Mouse (Mus musculus): ENCODE data around the gene Mab21l2. TPM values are rescaled to one million over a fixed set of nuclear protein-coding genes. Genes with fewer than 3 reads are reported as not detected.

The Mab21l2 gene
- polyA plus RNA-seq, 1 experiment, result 25.5 TPM

- TF ChIP-seq CTCF (IDR thresholded peaks at IDR 0.05; ENCODE audit: borderline replicate concordance, insufficient read depth, low read length), result no peak
- no peak for TF ChIP-seq POLR2A (IDR thresholded peaks at IDR 0.05; ENCODE audit: low read depth, low read length)
- Histone ChIP-seq H3K4me1 (ENCODE audit: control insufficient read depth, insufficient read depth, low read length) (peaks cover 3% of the 10 kb centered on the region; the same call in 1 of the 2 replicates), H3K4me3 (ENCODE audit: insufficient read depth, low read length) (no peak overlapping the region), H3K27ac (ENCODE audit: insufficient read depth, low read length) (no peak overlapping the region)
These were observed 7.3 kb downstream of the Mab21l2 start for GRCm38 (mm10) chr3:86541074-86541614.

GRCm38 (mm10) chr3:86539555-86540168 lies 8.8 kb downstream of the Mab21l2 start:
- Histone ChIP-seq H3K27ac (ENCODE audit: insufficient read depth, low read length) (peak overlapping the region; percentile 67), H3K4me1 (ENCODE audit: control insufficient read depth, insufficient read depth, low read length) (peaks cover 3% of the 10 kb centered on the region; the same call in 1 of the 2 replicates), H3K4me3 (ENCODE audit: insufficient read depth, low read length) (no peak overlapping the region; the same call in 1 of the 2 replicates)
- TF ChIP-seq CTCF (IDR thresholded peaks at IDR 0.05; ENCODE audit: borderline replicate concordance, insufficient read depth, low read length), result no peak
- no peak for TF ChIP-seq POLR2A (IDR thresholded peaks at IDR 0.05; ENCODE audit: low read depth, low read length)

DNA sequence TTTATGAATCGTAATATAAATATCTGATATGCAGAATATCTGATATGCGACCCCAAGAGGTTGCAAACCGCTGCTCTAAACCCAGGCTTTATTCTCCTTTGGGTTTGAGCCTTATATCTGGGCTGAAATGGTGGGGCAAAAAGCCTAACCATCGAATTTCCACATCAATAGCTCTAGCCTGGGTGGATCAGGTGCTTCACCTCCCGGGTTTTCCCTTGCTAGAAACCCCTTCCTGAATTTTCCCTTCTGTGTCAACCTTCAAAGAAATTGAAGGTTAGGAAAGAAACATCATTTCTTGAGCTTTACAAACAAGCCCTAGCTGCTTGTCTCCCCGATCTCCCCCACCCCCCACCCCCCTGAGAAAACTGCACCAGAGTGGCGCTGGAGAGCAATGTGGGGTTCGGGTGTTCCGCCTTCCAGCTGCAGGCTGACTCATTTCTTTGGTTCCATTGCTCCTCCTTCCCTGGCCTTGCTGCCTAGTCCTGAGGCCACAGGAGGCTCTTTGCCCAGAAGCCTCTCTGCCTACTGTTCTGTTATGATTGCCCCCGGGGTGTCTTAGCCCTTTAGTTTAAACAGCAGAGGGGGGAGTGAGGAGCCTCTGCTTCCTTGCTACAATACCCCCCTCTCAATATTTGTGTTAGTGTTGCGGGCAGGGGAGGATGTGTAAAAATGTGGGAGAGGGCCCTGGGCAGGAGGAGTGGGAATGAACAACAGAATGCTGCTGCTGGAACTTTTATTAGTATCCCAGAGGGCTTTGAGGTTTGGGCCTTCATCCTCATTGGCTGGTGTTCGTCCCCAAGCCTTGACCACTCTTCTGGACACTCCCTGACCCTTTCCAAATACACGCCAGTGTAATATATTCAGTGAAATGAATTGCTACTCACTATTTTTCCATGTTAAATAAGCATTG lies 9.5 kb downstream of the Mab21l2 start:
- H3K4me3 ChIP-seq (ENCODE audit: insufficient read depth, low read length), result no peak overlapping the region
- H3K27ac ChIP-seq (ENCODE audit: insufficient read depth, low read length), result peak overlapping the region; percentile 67
- TF ChIP-seq POLR2A (IDR thresholded peaks at IDR 0.05; ENCODE audit: low read depth, low read length) (peak; percentile 15; the same call in 1 of the 2 replicates), CTCF (IDR thresholded peaks at IDR 0.05; ENCODE audit: borderline replicate concordance, insufficient read depth, low read length) (no peak)
- H3K4me1 ChIP-seq (ENCODE audit: control insufficient read depth, insufficient read depth, low read length), result peaks cover 3% of the 10 kb centered on the region; the same call in 1 of the 2 replicates

GRCm38 (mm10) chr3:86536751-86537150 lies 11.7 kb downstream of the Mab21l2 start:
- TF ChIP-seq CTCF (IDR thresholded peaks at IDR 0.05; ENCODE audit: borderline replicate concordance, insufficient read depth, low read length) (no peak), POLR2A (IDR thresholded peaks at IDR 0.05; ENCODE audit: low read depth, low read length) (no peak)
- H3K27ac ChIP-seq (ENCODE audit: insufficient read depth, low read length), result no peak overlapping the region
- peaks cover 3% of the 10 kb centered on the region; the same call in 1 of the 2 replicates for H3K4me1 ChIP-seq (ENCODE audit: control insufficient read depth, insufficient read depth, low read length)
- H3K4me3 ChIP-seq (ENCODE audit: insufficient read depth, low read length), result no peak overlapping the region

- TF ChIP-seq CTCF (IDR thresholded peaks at IDR 0.05; ENCODE audit: borderline replicate concordance, insufficient read depth, low read length) (no peak), POLR2A (IDR thresholded peaks at IDR 0.05; ENCODE audit: low read depth, low read length) (no peak)
- Histone ChIP-seq H3K27ac (ENCODE audit: insufficient read depth, low read length) (no peak overlapping the region), H3K4me1 (ENCODE audit: control insufficient read depth, insufficient read depth, low read length) (0 out of 2 replicates have a peak, but pooled peaks cover 3% of the 10 kb centered on the region), H3K4me3 (ENCODE audit: insufficient read depth, low read length) (no peak overlapping the region)
These were observed 16.7 kb downstream of the Mab21l2 start for GRCm38 (mm10) chr3:86531531-86532269.

DNA sequence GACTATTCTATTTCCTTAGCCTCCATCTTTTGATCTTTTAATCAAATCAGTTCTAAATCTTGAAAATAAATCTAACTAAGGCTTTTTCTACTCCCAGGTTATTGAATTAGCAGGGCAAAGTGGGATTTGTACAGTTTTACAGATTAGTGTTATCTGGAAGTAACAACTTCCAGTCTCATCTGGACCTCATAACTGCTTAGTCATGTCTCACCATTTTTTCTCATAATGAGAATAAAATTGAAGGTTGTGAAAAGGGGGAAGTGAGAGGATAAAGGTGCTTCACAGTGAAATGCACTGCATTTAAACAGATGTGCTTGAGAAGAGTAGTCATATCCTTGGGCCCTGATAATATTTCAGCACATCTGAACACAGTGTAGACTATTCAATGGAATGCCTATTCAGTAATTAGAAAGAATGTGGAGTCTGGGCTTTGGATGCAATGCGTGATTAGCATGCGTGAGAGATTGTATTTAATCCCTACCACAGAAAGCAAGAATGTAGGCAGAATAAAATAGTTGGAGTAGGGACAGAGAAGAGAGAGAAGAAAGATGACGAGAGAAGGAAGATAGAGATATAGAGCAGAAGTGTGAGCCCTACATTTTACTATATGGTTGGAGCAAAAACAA lies 25.4 kb downstream of the Mab21l2 start:
- Histone ChIP-seq H3K4me1 (ENCODE audit: control insufficient read depth, insufficient read depth, low read length) (no peaks in the 10 kb centered on the region), H3K4me3 (ENCODE audit: insufficient read depth, low read length) (no peak overlapping the region), H3K27ac (ENCODE audit: insufficient read depth, low read length) (no peak overlapping the region)
- TF ChIP-seq POLR2A (IDR thresholded peaks at IDR 0.05; ENCODE audit: low read depth, low read length) (no peak), CTCF (IDR thresholded peaks at IDR 0.05; ENCODE audit: borderline replicate concordance, insufficient read depth, low read length) (no peak)

DNA sequence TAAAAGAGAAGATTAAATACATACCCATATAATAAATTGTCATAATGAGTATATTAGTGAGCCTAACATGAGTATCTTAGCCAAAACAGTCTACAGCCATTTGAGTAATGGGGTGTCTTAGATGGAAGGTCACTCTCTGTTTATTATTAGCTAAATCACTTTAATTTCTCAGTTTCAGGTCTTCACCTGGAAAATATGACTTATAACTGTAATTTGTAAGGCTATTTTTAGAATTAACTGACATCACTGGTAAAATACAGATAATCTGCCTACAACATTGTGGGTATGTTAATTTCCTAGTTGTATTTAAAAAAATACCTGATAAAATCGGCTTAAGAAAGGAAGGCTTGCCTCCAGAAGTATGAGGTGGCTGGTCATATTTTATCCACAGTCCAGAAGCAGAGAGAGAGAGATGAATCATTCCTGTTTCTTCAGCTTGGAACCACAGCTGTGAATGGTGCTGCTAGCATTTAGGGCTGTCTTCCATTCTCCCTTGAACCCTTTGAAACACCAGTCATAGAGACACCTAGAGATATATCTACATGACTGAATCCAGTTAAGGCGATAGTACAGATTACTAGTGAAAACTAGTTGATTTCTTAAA lies 29.8 kb downstream of the Mab21l2 start:
- Histone ChIP-seq H3K4me3 (ENCODE audit: insufficient read depth, low read length) (no peak overlapping the region), H3K27ac (ENCODE audit: insufficient read depth, low read length) (no peak overlapping the region), H3K4me1 (ENCODE audit: control insufficient read depth, insufficient read depth, low read length) (no peaks in the 10 kb centered on the region)
- no peak for TF ChIP-seq POLR2A (IDR thresholded peaks at IDR 0.05; ENCODE audit: low read depth, low read length)
- no peak for TF ChIP-seq CTCF (IDR thresholded peaks at IDR 0.05; ENCODE audit: borderline replicate concordance, insufficient read depth, low read length)

- H3K4me3 ChIP-seq (ENCODE audit: insufficient read depth, low read length), result no peak overlapping the region
- TF ChIP-seq CTCF (IDR thresholded peaks at IDR 0.05; ENCODE audit: borderline replicate concordance, insufficient read depth, low read length) (no peak), POLR2A (IDR thresholded peaks at IDR 0.05; ENCODE audit: low read depth, low read length) (no peak)
- H3K4me1 ChIP-seq (ENCODE audit: control insufficient read depth, insufficient read depth, low read length), result no peaks in the 10 kb centered on the region
- no peak overlapping the region for H3K27ac ChIP-seq (ENCODE audit: insufficient read depth, low read length)
These were observed 47.8 kb downstream of the Mab21l2 start for GRCm38 (mm10) chr3:86500586-86500985.
